Mouse (Mus musculus) embryonic facial prominence, embryonic 12.5 days (tissue): Measurements from ENCODE around the gene A830005F24Rik. TPM values are rescaled to one million over a fixed set of nuclear protein-coding genes. Genes with fewer than 3 reads are reported as not detected.
A peak's percentile ranks its signal among the peaks of the same experiment; 100 is the strongest.

Experiments
- ATAC-seq: fragments of 200-750 bp; cut with Nextera tagmentation; 2 replicates; pipeline ENCODE4 v1.8.0; 2017; ENCODE audit not compliant: insufficient number of reproducible peaks, insufficient read depth, low FRiP score, low TSS enrichment
- H3K27ac ChIP-seq: fragments of 300-500 bp; sonication (generic); 2 replicates; pipeline ENCODE4 v1.5.1; 2016; ENCODE audit warnings: mild to moderate bottlenecking
- H3K27me3 ChIP-seq: fragments of 300-500 bp; sonication (generic); 2 replicates; pipeline ENCODE4 v1.6.1; 2016; ENCODE audit warnings: mild to moderate bottlenecking, moderate library complexity
- H3K36me3 ChIP-seq: fragments of 300-500 bp; sonication (generic); 2 replicates; pipeline ENCODE4 v1.6.1; 2016; ENCODE audit warnings: mild to moderate bottlenecking
- H3K4me1 ChIP-seq: fragments of 300-500 bp; sonication (generic); 2 replicates; pipeline ENCODE4 v1.6.1; 2016
- H3K4me2 ChIP-seq: fragments of 300-500 bp; sonication (generic); replicated peaks from 2 replicates; pipeline ENCODE4 v1.6.1; 2016; ENCODE audit warnings: mild to moderate bottlenecking, moderate library complexity
- H3K4me3 ChIP-seq: fragments of 300-500 bp; sonication (generic); 2 replicates; pipeline ENCODE4 v1.5.1; 2016; ENCODE audit warnings: mild to moderate bottlenecking
- H3K9ac ChIP-seq: fragments of 300-500 bp; sonication (generic); 2 replicates; pipeline ENCODE4 v1.6.1; 2016; ENCODE audit warnings: mild to moderate bottlenecking, moderate library complexity
- H3K9me3 ChIP-seq: fragments of 300-500 bp; sonication (generic); 2 replicates; pipeline ENCODE4 v1.6.1; 2016; ENCODE audit warnings: mild to moderate bottlenecking, moderate library complexity
- WGBS: fragments of 180-500 bp; shearing (Covaris S2); methylation state at CpG from one replicate; pipeline ENCODE4 v1.1.7; 2016; 5-methylcytosine and 5-hydroxymethylcytosine counted together
- microRNA counts: library from miRNA; unstranded; fragments of <30 nt; microRNA quantifications from one replicate; lab custom pipeline; 2017
- microRNA-seq: library from miRNA; unstranded; fragments of <30 nt; microRNA quantifications from one replicate; pipeline ENCODE4, GENCODE M21; 2017
- polyA plus RNA-seq: library from polyadenylated mRNA; unstranded; fragments of >200 nt; fragmentation: Nextera tagmentation; extraction: Ambion mirVana; gene quantifications from 2 replicates; pipeline ENCODE4 v1.2.1, GENCODE M21; 2016

Gene A830005F24Rik
- polyA plus RNA-seq, 1 experiment from 2014 or later: 3.7 TPM

GRCm38 (mm10) chr13:48546330-48546917, 33.1 kb downstream of the A830005F24Rik start:
- Histone ChIP-seq H3K27ac (peak overlapping the region; percentile 99), H3K36me3 (no peaks in the 10 kb centered on the region), H3K9me3 (no peaks in the 10 kb centered on the region), H3K27me3 (no peaks in the 10 kb centered on the region), H3K4me2 (peak overlapping the region; percentile 44), H3K9ac (peak overlapping the region; percentile 93), H3K4me1 (peaks cover 18% of the 10 kb centered on the region), H3K4me3 (peak overlapping the region; percentile 92)
- under 1% methylated on average over 72 of the region's 72 CpGs for WGBS
- ATAC-seq: peak; percentile 98

- WGBS: 91% methylated on average over 6 of the region's 6 CpGs
- Histone ChIP-seq H3K4me1 (peaks cover 20% of the 10 kb centered on the region), H3K9ac (no peak overlapping the region), H3K4me2 (no peak overlapping the region), H3K27ac (no peak overlapping the region), H3K36me3 (no peaks in the 10 kb centered on the region), H3K27me3 (no peaks in the 10 kb centered on the region), H3K9me3 (no peaks in the 10 kb centered on the region), H3K4me3 (no peak overlapping the region)
- ATAC-seq: no peak
Measured at GRCm38 (mm10) chr13:48547623-48548022, 34.3 kb downstream of the A830005F24Rik start.

GRCm38 (mm10) chr13:48548296-48548695, 34.9 kb downstream of the A830005F24Rik start:
- H3K36me3 ChIP-seq: no peaks in the 10 kb centered on the region
- H3K27me3 ChIP-seq: no peaks in the 10 kb centered on the region
- H3K4me1 ChIP-seq: peaks cover 26% of the 10 kb centered on the region
- no peak for ATAC-seq
- no peak overlapping the region for H3K9ac ChIP-seq
- H3K4me3 ChIP-seq: no peak overlapping the region
- no peak overlapping the region for H3K4me2 ChIP-seq
- H3K9me3 ChIP-seq: no peaks in the 10 kb centered on the region
- WGBS: 87% methylated on average over 5 of the region's 5 CpGs
- H3K27ac ChIP-seq: no peak overlapping the region

- WGBS: 72% methylated on average over 21 of the region's 21 CpGs
- no peak overlapping the region for H3K4me3 ChIP-seq
- peaks cover 14% of the 10 kb centered on the region for H3K4me1 ChIP-seq
- no peak for ATAC-seq
- H3K9me3 ChIP-seq: no peaks in the 10 kb centered on the region
- H3K9ac ChIP-seq: no peak overlapping the region
- no peak overlapping the region for H3K4me2 ChIP-seq
- no peaks in the 10 kb centered on the region for H3K27me3 ChIP-seq
- peak overlapping the region; percentile 48 for H3K27ac ChIP-seq
- no peaks in the 10 kb centered on the region for H3K36me3 ChIP-seq
Measured at GRCm38 (mm10) chr13:48552181-48553090, 39.1 kb downstream of the A830005F24Rik start.

- no peak overlapping the region for H3K9ac ChIP-seq
- H3K4me3 ChIP-seq: no peak overlapping the region
- H3K27me3 ChIP-seq: no peaks in the 10 kb centered on the region
- no peak overlapping the region for H3K27ac ChIP-seq
- no peaks in the 10 kb centered on the region for H3K36me3 ChIP-seq
- no peaks in the 10 kb centered on the region for H3K9me3 ChIP-seq
- peaks cover 14% of the 10 kb centered on the region for H3K4me1 ChIP-seq
- ATAC-seq: no peak
- 78% methylated on average over 5 of the region's 5 CpGs for WGBS
- H3K4me2 ChIP-seq: no peak overlapping the region
Measured at GRCm38 (mm10) chr13:48553511-48553910, 40.1 kb downstream of the A830005F24Rik start.

GRCm38 (mm10) chr13:48554552-48554951, 41.2 kb downstream of the A830005F24Rik start:
- ATAC-seq: no peak
- peaks cover 14% of the 10 kb centered on the region for H3K4me1 ChIP-seq
- no peak overlapping the region for H3K9ac ChIP-seq
- no peaks in the 10 kb centered on the region for H3K36me3 ChIP-seq
- H3K9me3 ChIP-seq: no peaks in the 10 kb centered on the region
- no peak overlapping the region for H3K4me3 ChIP-seq
- no peaks in the 10 kb centered on the region for H3K27me3 ChIP-seq
- H3K27ac ChIP-seq: no peak overlapping the region
- H3K4me2 ChIP-seq: no peak overlapping the region
- WGBS: 88% methylated on average over 1 of the region's 1 CpGs

GRCm38 (mm10) chr13:48555976-48556375, 42.6 kb downstream of the A830005F24Rik start:
- H3K4me1 ChIP-seq: peaks cover 14% of the 10 kb centered on the region
- H3K27ac ChIP-seq: no peak overlapping the region
- 77% methylated on average over 1 of the region's 1 CpGs for WGBS
- H3K4me2 ChIP-seq: no peak overlapping the region
- ATAC-seq: no peak
- H3K27me3 ChIP-seq: no peaks in the 10 kb centered on the region
- no peaks in the 10 kb centered on the region for H3K9me3 ChIP-seq
- H3K4me3 ChIP-seq: no peak overlapping the region
- no peak overlapping the region for H3K9ac ChIP-seq
- H3K36me3 ChIP-seq: no peaks in the 10 kb centered on the region

GRCm38 (mm10) chr13:48561481-48561880, 48.1 kb downstream of the A830005F24Rik start:
- Histone ChIP-seq H3K36me3 (no peaks in the 10 kb centered on the region), H3K4me2 (no peak overlapping the region), H3K27me3 (no peaks in the 10 kb centered on the region), H3K27ac (no peak overlapping the region), H3K9me3 (no peaks in the 10 kb centered on the region), H3K4me1 (peaks cover 7% of the 10 kb centered on the region; the same call in 1 of the 2 replicates), H3K4me3 (no peak overlapping the region), H3K9ac (no peak overlapping the region)
- ATAC-seq: no peak
- WGBS: 83% methylated on average over 2 of the region's 2 CpGs

- no peaks in the 10 kb centered on the region for H3K9me3 ChIP-seq
- WGBS: 86% methylated on average over 5 of the region's 5 CpGs
- H3K9ac ChIP-seq: no peak overlapping the region
- no peaks in the 10 kb centered on the region for H3K36me3 ChIP-seq
- no peaks in the 10 kb centered on the region for H3K27me3 ChIP-seq
- H3K27ac ChIP-seq: no peak overlapping the region
- H3K4me2 ChIP-seq: no peak overlapping the region
- H3K4me1 ChIP-seq: peaks cover 7% of the 10 kb centered on the region; the same call in 1 of the 2 replicates
- no peak overlapping the region for H3K4me3 ChIP-seq
- no peak for ATAC-seq
Measured at GRCm38 (mm10) chr13:48562336-48562735, 49.0 kb downstream of the A830005F24Rik start.

MicroRNAs within 50 kb of the gene (microRNA counts, 519-probe panel; counts per million panel counts)
- microRNA mmu-let-7a (lab: Ali Mortazavi, UCI) (5,044 counts per million, percentile 86 among the panel's probes with 10 or more counts), microRNA mmu-let-7d (lab: Ali Mortazavi, UCI) (6,722 counts per million, percentile 96 among the panel's probes with 10 or more counts), microRNA mmu-let-7f (lab: Ali Mortazavi, UCI) (4,366 counts per million, percentile 81 among the panel's probes with 10 or more counts)

Small RNA genes lying within 50 kb of the gene (microRNA-seq; reads per million reads assigned to microRNA genes)
- gene Gm24111: not detected
- gene Mirlet7a-1: 105 reads per million, percentile 52 among the genes with 10 or more reads in this experiment
- gene Mirlet7d: 4,561 reads per million, percentile 88 among the genes with 10 or more reads in this experiment
- gene Mirlet7f-1: not detected

Other genes with a start within 250 kb of the A830005F24Rik start
- gene Zfp169, start 119 bp upstream of the A830005F24Rik start, polyA plus RNA-seq: 4.4 and 5.3 TPM in 2 replicates
- 23.5 and 25.3 TPM in 2 replicates for gene Ptpdc1, start 112.1 kb downstream of the A830005F24Rik start, polyA plus RNA-seq
- 107 and 214 TPM in 2 replicates for gene Barx1, start 149.4 kb downstream of the A830005F24Rik start, polyA plus RNA-seq